Mouse (Mus musculus): ENCODE measurements around the gene Spaca4. TPM values are rescaled to one million over a fixed set of nuclear protein-coding genes. Genes with fewer than 3 reads are reported as not detected.

The Spaca4 gene
- polyA plus RNA-seq, 1 experiment, result 0.38 TPM

GRCm38 (mm10) chr7:45709677-45710355, 15.8 kb downstream of the Spaca4 start:
- H3K27ac ChIP-seq (ENCODE audit: insufficient read depth, low read depth, low read length), result peak overlapping the region; percentile 100

DNA sequence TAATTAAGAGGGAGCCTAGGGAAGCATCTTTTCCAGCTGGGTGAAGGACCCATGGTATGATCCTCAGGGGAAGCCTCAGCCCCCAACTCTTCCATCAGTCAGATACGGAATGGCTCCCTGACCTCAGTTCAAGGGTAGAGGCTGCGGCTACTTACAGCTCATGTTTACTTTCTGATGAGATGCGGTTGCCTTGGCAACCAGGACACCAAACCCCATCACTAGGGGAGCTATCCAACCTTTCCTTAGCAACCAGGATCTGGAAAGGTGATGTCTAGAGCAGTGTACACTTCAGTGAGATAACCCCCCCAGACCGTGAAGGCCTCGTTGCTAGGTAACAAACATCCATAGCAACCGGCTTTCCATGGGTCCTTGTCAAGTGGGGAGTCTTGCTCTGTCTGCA, 16.6 kb downstream of the Spaca4 start:
- 33% methylated on average over 6 of the region's 6 CpGs for WGBS
- H3K4me1 ChIP-seq (ENCODE audit: control insufficient read depth, insufficient read depth, insufficient read length, low read length), result peaks cover 46% of the 10 kb centered on the region
- peak overlapping the region; percentile 100 for H3K27ac ChIP-seq (ENCODE audit: insufficient read depth, low read depth, low read length)
- no peaks in the 10 kb centered on the region for H3K27me3 ChIP-seq (ENCODE audit: control insufficient read depth, insufficient read depth, low read length)
- H3K4me3 ChIP-seq (ENCODE audit: low read depth, low read length), result no peak overlapping the region
- TF ChIP-seq POLR2A (IDR thresholded peaks at IDR 0.05; ENCODE audit: low read depth, low read length) (no peak), CTCF (IDR thresholded peaks at IDR 0.05; ENCODE audit: extremely low read depth, insufficient read length, insufficient replicate concordance, low read depth, low read length) (no peak)
- H3K36me3 ChIP-seq (ENCODE audit: control insufficient read depth, insufficient read depth, low read length), result peaks cover 51% of the 10 kb centered on the region

More at GRCm38 (mm10) chr7:45709677-45710355, 15.8 kb downstream of the Spaca4 start:
- Histone ChIP-seq H3K4me1 (ENCODE audit: control insufficient read depth, insufficient read depth, insufficient read length, low read length) (peaks cover 43% of the 10 kb centered on the region), H3K27me3 (ENCODE audit: control insufficient read depth, insufficient read depth, low read length) (no peaks in the 10 kb centered on the region), H3K36me3 (ENCODE audit: control insufficient read depth, insufficient read depth, low read length) (peaks cover 51% of the 10 kb centered on the region), H3K4me3 (ENCODE audit: low read depth, low read length) (no peak overlapping the region)
- TF ChIP-seq POLR2A (IDR thresholded peaks at IDR 0.05; ENCODE audit: low read depth, low read length), result 0 out of 2 replicates have a peak, but pooled peaks have one; percentile 22
- no peak for TF ChIP-seq CTCF (IDR thresholded peaks at IDR 0.05; ENCODE audit: extremely low read depth, insufficient read length, insufficient replicate concordance, low read depth, low read length)
- 44% methylated on average over 14 of the region's 14 CpGs for WGBS

GRCm38 (mm10) chr7:45708221-45708761, 17.3 kb downstream of the Spaca4 start:
- H3K4me3 ChIP-seq (ENCODE audit: low read depth, low read length), result peak overlapping the region; percentile 39

GRCm38 (mm10) chr7:45707375-45707967, 18.1 kb downstream of the Spaca4 start:
- no peak for TF ChIP-seq CTCF (IDR thresholded peaks at IDR 0.05; ENCODE audit: extremely low read depth, insufficient read length, insufficient replicate concordance, low read depth, low read length)
- peak; percentile 52; the same call in 1 of the 2 replicates for TF ChIP-seq POLR2A (IDR thresholded peaks at IDR 0.05; ENCODE audit: low read depth, low read length)
- H3K4me1 ChIP-seq (ENCODE audit: control insufficient read depth, insufficient read depth, insufficient read length, low read length), result peaks cover 42% of the 10 kb centered on the region
- no peaks in the 10 kb centered on the region for H3K27me3 ChIP-seq (ENCODE audit: control insufficient read depth, insufficient read depth, low read length)
- peaks cover 42% of the 10 kb centered on the region for H3K36me3 ChIP-seq (ENCODE audit: control insufficient read depth, insufficient read depth, low read length)
- under 1% methylated on average over 27 of the region's 27 CpGs for WGBS
- peak overlapping the region; percentile 92 for H3K4me3 ChIP-seq (ENCODE audit: low read depth, low read length)
- H3K27ac ChIP-seq (ENCODE audit: insufficient read depth, low read depth, low read length), result peak overlapping the region; percentile 100

More at GRCm38 (mm10) chr7:45708221-45708761, 17.3 kb downstream of the Spaca4 start:
- Histone ChIP-seq H3K27ac (ENCODE audit: insufficient read depth, low read depth, low read length) (peak overlapping the region; percentile 100), H3K27me3 (ENCODE audit: control insufficient read depth, insufficient read depth, low read length) (no peaks in the 10 kb centered on the region), H3K36me3 (ENCODE audit: control insufficient read depth, insufficient read depth, low read length) (peaks cover 48% of the 10 kb centered on the region), H3K4me1 (ENCODE audit: control insufficient read depth, insufficient read depth, insufficient read length, low read length) (peaks cover 48% of the 10 kb centered on the region)
- WGBS, result 10% methylated on average over 13 of the region's 13 CpGs
- TF ChIP-seq CTCF (IDR thresholded peaks at IDR 0.05; ENCODE audit: extremely low read depth, insufficient read length, insufficient replicate concordance, low read depth, low read length) (peak; percentile 14; the same call in 1 of the 2 replicates), POLR2A (IDR thresholded peaks at IDR 0.05; ENCODE audit: low read depth, low read length) (peak; percentile 11; the same call in 1 of the 2 replicates)

DNA sequence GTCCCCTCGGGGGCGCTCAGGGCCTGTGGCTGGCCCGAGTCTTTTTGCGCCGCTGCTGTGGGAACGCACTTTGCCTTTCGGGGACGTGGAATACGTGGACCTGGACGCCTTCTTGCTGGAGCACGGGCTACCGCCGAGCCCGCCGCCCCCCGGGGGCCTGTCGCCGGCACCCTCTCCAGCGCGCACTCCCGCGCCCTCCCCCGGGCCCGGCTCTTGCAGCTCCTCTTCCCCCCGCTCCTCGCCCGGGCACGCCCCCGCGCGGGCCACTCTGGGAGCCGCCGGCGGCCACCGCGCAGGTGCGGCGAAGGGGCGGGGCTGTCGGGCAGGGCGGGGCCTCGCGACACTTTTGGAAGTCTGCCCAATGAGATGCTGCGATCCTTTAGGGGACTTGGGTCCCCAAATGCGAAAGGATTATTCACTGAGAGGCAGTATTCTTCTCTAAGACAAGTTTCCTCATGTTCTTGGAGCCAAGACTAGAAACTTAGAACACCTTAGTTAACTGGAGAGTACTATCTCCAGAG, 18.8 kb downstream of the Spaca4 start:
- Histone ChIP-seq H3K27me3 (ENCODE audit: control insufficient read depth, insufficient read depth, low read length) (no peaks in the 10 kb centered on the region), H3K27ac (ENCODE audit: insufficient read depth, low read depth, low read length) (peak overlapping the region; percentile 100), H3K4me3 (ENCODE audit: low read depth, low read length) (peak overlapping the region; percentile 92), H3K36me3 (ENCODE audit: control insufficient read depth, insufficient read depth, low read length) (peaks cover 37% of the 10 kb centered on the region), H3K4me1 (ENCODE audit: control insufficient read depth, insufficient read depth, insufficient read length, low read length) (peaks cover 38% of the 10 kb centered on the region)
- TF ChIP-seq POLR2A (IDR thresholded peaks at IDR 0.05; ENCODE audit: low read depth, low read length) (peak; percentile 87), CTCF (IDR thresholded peaks at IDR 0.05; ENCODE audit: extremely low read depth, insufficient read length, insufficient replicate concordance, low read depth, low read length) (no peak)
- 2% methylated on average over 45 of the region's 45 CpGs for WGBS

- no peaks in the 10 kb centered on the region for H3K27me3 ChIP-seq (ENCODE audit: control insufficient read depth, insufficient read depth, low read length)
- H3K36me3 ChIP-seq (ENCODE audit: control insufficient read depth, insufficient read depth, low read length), result peaks cover 28% of the 10 kb centered on the region
- TF ChIP-seq POLR2A (IDR thresholded peaks at IDR 0.05; ENCODE audit: low read depth, low read length) (peak; percentile 21; the same call in 1 of the 2 replicates), CTCF (IDR thresholded peaks at IDR 0.05; ENCODE audit: extremely low read depth, insufficient read length, insufficient replicate concordance, low read depth, low read length) (no peak)
- peak overlapping the region; percentile 92 for H3K4me3 ChIP-seq (ENCODE audit: low read depth, low read length)
- peaks cover 30% of the 10 kb centered on the region for H3K4me1 ChIP-seq (ENCODE audit: control insufficient read depth, insufficient read depth, insufficient read length, low read length)
- H3K27ac ChIP-seq (ENCODE audit: insufficient read depth, low read depth, low read length), result peak overlapping the region; percentile 99
- WGBS, result 1% methylated on average over 7 of the region's 7 CpGs
These were observed 19.7 kb downstream of the Spaca4 start for GRCm38 (mm10) chr7:45705873-45706281.

All from small intestine, adult 2 months (tissue).